In the genomic region with DNA sequence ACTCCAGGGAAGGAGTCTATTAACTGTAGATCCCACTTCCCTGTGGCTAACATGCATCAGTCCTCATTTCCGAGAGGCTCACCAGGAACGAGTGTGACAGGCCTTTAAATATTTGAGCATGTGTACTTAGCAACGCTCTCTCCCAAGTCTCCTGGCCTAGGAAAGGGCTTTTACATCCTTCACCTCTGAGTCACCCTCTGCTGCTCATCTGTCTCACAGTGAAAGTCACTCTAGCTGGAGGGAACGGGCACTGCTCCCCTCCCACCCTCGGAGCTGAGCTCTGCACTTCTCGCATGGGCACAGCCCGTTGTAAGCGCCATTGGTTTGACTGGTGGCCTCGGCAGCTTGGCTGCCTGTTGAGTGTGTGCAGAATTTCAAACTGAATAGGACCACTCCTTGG, we compare ENCODE assay signal across 9 mouse cellular contexts.
A peak's percentile ranks its signal among the peaks of the same experiment; 100 is the strongest.
DNase-seq lines count a peak whose midpoint lies in the region; ATAC-seq and TF ChIP-seq lines count a peak whose summit lies in the region.
"Had no signal": no experiment of that assay in that cellular context is flagged by ENCODE, and none has a peak within 500 bp of the region (broad histone marks: within the 10 kb centered on the region; RNA-seq: fewer than 3 reads in every experiment).

No protein-coding gene starts in this region.

- H3K4me3 ChIP-seq in kidney, embryonic 14.5 days (ENCODE audit: low read length) = no peak overlapping the region
- H3K4me3 ChIP-seq in hindbrain, embryonic 10.5 days = no peak overlapping the region
- no peak overlapping the region for H3K4me3 ChIP-seq in midbrain, embryonic 16.5 days (ENCODE audit: low read depth, low read length)
- H3K4me3 ChIP-seq in thymus, adult 2 months (ENCODE audit: control insufficient read depth, insufficient read depth, low read length) = no peak overlapping the region
- H3K4me3 ChIP-seq: liver, embryonic 15.5 days had no signal

- peaks cover 11% of the 10 kb centered on the region for H3K4me1 ChIP-seq in kidney, embryonic 14.5 days (ENCODE audit: control insufficient read depth, insufficient read depth, low read length)
- peaks cover 73% of the 10 kb centered on the region for H3K4me1 ChIP-seq in hindbrain, embryonic 10.5 days (replicated peaks)
- peaks cover 8% of the 10 kb centered on the region for H3K4me1 ChIP-seq in midbrain, embryonic 16.5 days (ENCODE audit: control insufficient read depth, insufficient read depth, low read length)
- no peaks in the 10 kb centered on the region; the same call in 1 of the 2 replicates for H3K4me1 ChIP-seq in thymus, adult 2 months (replicated peaks; ENCODE audit: control insufficient read depth, insufficient read depth, low read length)
- H3K4me1 ChIP-seq: liver, embryonic 15.5 days had no signal

- no peak for TF ChIP-seq POLR2A in thymus, adult 2 months (IDR thresholded peaks at IDR 0.05; ENCODE audit: control insufficient read depth, extremely low read depth, insufficient read depth, low read length, poor library complexity)

- no peaks in the 10 kb centered on the region for H3K27me3 ChIP-seq in kidney, embryonic 14.5 days (ENCODE audit: control insufficient read depth, insufficient read depth, low read length)
- H3K27me3 ChIP-seq in hindbrain, embryonic 10.5 days (ENCODE audit: insufficient read depth, poor library complexity, severe bottlenecking) = peaks cover 24% of the 10 kb centered on the region
- H3K27me3 ChIP-seq in midbrain, embryonic 16.5 days (ENCODE audit: control insufficient read depth, insufficient read depth, low read depth, low read length) = no peaks in the 10 kb centered on the region
- H3K27me3 ChIP-seq in thymus, adult 2 months (ENCODE audit: control insufficient read depth, insufficient read depth, low read length) = no peaks in the 10 kb centered on the region
- H3K27me3 ChIP-seq: liver, embryonic 15.5 days had no signal

- WGBS in kidney, embryonic 14.5 days = 19% methylated on average over 9 of the region's 9 CpGs
- WGBS in hindbrain, embryonic 10.5 days = 45% methylated on average over 9 of the region's 9 CpGs
- WGBS in midbrain, embryonic 16.5 days = 36% methylated on average over 9 of the region's 9 CpGs
- WGBS in thymus, adult 2 months = 93% methylated on average over 9 of the region's 9 CpGs

- no peaks in the 10 kb centered on the region for H3K9me3 ChIP-seq in kidney, embryonic 14.5 days (ENCODE audit: control insufficient read depth, low read length)
- no peaks in the 10 kb centered on the region for H3K9me3 ChIP-seq in hindbrain, embryonic 10.5 days
- H3K9me3 ChIP-seq in midbrain, embryonic 16.5 days (replicated peaks; ENCODE audit: control insufficient read depth, low read length, poor library complexity, severe bottlenecking) = no peaks in the 10 kb centered on the region
- H3K9me3 ChIP-seq: liver, embryonic 15.5 days had no signal

- ATAC-seq in kidney, embryonic 14.5 days (ENCODE audit: low FRiP score, low TSS enrichment) = peak; percentile 26; the same call in 1 of the 2 replicates
- peak; percentile 33 for ATAC-seq in midbrain, embryonic 16.5 days

- no peak overlapping the region for H3K4me2 ChIP-seq in kidney, embryonic 14.5 days (replicated peaks; ENCODE audit: low read depth, low read length)
- no peak overlapping the region for H3K4me2 ChIP-seq in midbrain, embryonic 16.5 days (ENCODE audit: low read length)
- H3K4me2 ChIP-seq: liver, embryonic 15.5 days had no signal

- H3K36me3 ChIP-seq in kidney, embryonic 14.5 days (ENCODE audit: control insufficient read depth, insufficient read depth, low read length) = no peaks in the 10 kb centered on the region
- H3K36me3 ChIP-seq in hindbrain, embryonic 10.5 days = no peaks in the 10 kb centered on the region
- H3K36me3 ChIP-seq in midbrain, embryonic 16.5 days (ENCODE audit: control insufficient read depth, insufficient read depth, low read length) = no peaks in the 10 kb centered on the region
- H3K36me3 ChIP-seq in thymus, adult 2 months (ENCODE audit: control insufficient read depth, insufficient read depth, low read length) = no peaks in the 10 kb centered on the region
- H3K36me3 ChIP-seq: liver, embryonic 15.5 days had no signal

- no peak overlapping the region for H3K9ac ChIP-seq in kidney, embryonic 14.5 days (ENCODE audit: low read depth, low read length)
- H3K9ac ChIP-seq in midbrain, embryonic 16.5 days (ENCODE audit: low read depth, low read length) = no peak overlapping the region
- H3K9ac ChIP-seq: liver, embryonic 15.5 days had no signal

- H3K27ac ChIP-seq in kidney, embryonic 14.5 days (ENCODE audit: low read depth, low read length) = peak overlapping the region; percentile 55; the same call in 1 of the 2 replicates
- H3K27ac ChIP-seq in hindbrain, embryonic 10.5 days = peak overlapping the region; percentile 81
- peak overlapping the region; percentile 47 for H3K27ac ChIP-seq in midbrain, embryonic 16.5 days (ENCODE audit: low read length)
- H3K27ac ChIP-seq in thymus, adult 2 months (ENCODE audit: control insufficient read depth, insufficient read depth, low read length) = no peak overlapping the region
- H3K27ac ChIP-seq: liver, embryonic 15.5 days had no signal

- no peak for TF ChIP-seq CTCF in thymus, adult 2 months (IDR thresholded peaks at IDR 0.05; ENCODE audit: borderline replicate concordance, control insufficient read depth, extremely low read depth, insufficient read depth, low read length, poor library complexity)

- no peak for DNase-seq in kidney, postnatal 10 days
- peak; percentile 42 for DNase-seq in brain, adult 2 months (ENCODE audit: low read depth, low spot score)
- no peak for DNase-seq in hindbrain, embryonic 10.5 days (ENCODE audit: low spot score)
- no peak for DNase-seq in thymus, adult 2 months
- no peak for DNase-seq in natural killer cell, adult 2 months (ENCODE audit: low spot score in 2 of 2)
- DNase-seq in layer of hippocampus, adult 9-11 months = no peak
